Mouse (Mus musculus): ENCODE measurements around the gene Scarb2. TPM values are rescaled to one million over a fixed set of nuclear protein-coding genes. Genes with fewer than 3 reads are reported as not detected.

Scarb2 gene
- polyA plus RNA-seq, 1 experiment from 2014 or later: 17.6 TPM

DNA sequence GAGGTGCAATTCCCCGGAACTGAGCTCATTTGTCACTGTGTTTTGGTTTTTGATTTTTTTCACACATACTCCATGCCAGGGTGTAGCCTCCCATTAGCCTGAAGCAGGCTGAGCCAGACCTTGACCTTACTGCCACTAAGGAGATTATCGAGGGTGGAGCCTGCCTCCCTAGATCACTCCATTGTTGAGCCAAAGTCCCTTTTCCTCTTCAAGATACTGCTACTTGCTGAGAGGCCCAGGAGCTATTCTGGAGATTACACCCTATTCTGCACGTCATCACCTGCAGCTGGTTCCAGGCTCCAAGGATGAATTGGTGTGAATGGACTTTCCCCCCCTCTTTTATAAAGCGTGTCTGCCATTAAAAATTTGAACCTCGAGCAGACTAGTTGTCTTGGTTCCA lies 5.4 kb upstream of the Scarb2 start:
- Histone ChIP-seq H3K9me3 (ENCODE audit: control insufficient read depth, low read length) (no peaks in the 10 kb centered on the region), H3K36me3 (ENCODE audit: control insufficient read depth, insufficient read depth, low read length) (no peaks in the 10 kb centered on the region), H3K27ac (ENCODE audit: low read depth, low read length) (no peak overlapping the region), H3K4me1 (ENCODE audit: control insufficient read depth, insufficient read depth, low read length) (no peaks in the 10 kb centered on the region), H3K9ac (replicated peaks; ENCODE audit: low read depth, low read length) (no peak overlapping the region), H3K4me2 (ENCODE audit: low read depth, low read length) (no peak overlapping the region), H3K4me3 (ENCODE audit: low read depth, low read length) (no peak overlapping the region), H3K27me3 (ENCODE audit: control insufficient read depth, insufficient read depth, low read length) (no peaks in the 10 kb centered on the region)
- 94% methylated on average over 5 of the region's 5 CpGs for WGBS
- ATAC-seq (ENCODE audit: low read depth): no peak

- H3K36me3 ChIP-seq (ENCODE audit: control insufficient read depth, insufficient read depth, low read length): no peaks in the 10 kb centered on the region
- ATAC-seq (ENCODE audit: low read depth): no peak
Measured at GRCm38 (mm10) chr5:92511256-92511655, 4.6 kb upstream of the Scarb2 start.

DNA sequence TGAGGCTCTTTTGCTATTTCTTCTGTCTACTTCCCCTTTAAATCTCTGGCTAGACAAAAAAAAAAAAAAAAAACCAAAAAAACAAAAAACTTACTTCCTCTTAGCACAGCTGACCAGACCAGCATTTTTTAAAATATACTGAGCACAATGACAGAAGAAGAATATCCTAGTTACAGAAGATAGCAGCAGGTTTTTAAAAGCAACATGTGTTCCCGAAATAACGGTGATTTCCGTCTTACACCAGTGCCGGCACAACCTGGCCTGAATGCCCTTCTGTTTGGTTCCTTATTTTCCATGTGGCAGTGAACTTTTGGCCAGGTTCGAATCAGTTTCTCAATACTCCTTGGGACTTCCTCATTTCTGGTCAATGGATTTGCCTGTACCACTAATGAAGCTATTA lies 2.2 kb upstream of the Scarb2 start:
- H3K36me3 ChIP-seq (ENCODE audit: control insufficient read depth, insufficient read depth, low read length): no peaks in the 10 kb centered on the region
- ATAC-seq (ENCODE audit: low read depth): no peak
- H3K4me1 ChIP-seq (ENCODE audit: control insufficient read depth, insufficient read depth, low read length): peaks cover 3% of the 10 kb centered on the region; the same call in 1 of the 2 replicates
- no peaks in the 10 kb centered on the region for H3K27me3 ChIP-seq (ENCODE audit: control insufficient read depth, insufficient read depth, low read length)
- no peak overlapping the region for H3K27ac ChIP-seq (ENCODE audit: low read depth, low read length)
- 92% methylated on average over 5 of the region's 5 CpGs for WGBS
- no peak overlapping the region for H3K9ac ChIP-seq (replicated peaks; ENCODE audit: low read depth, low read length)
- no peak overlapping the region for H3K4me2 ChIP-seq (ENCODE audit: low read depth, low read length)
- H3K9me3 ChIP-seq (ENCODE audit: control insufficient read depth, low read length): no peaks in the 10 kb centered on the region
- no peak overlapping the region for H3K4me3 ChIP-seq (ENCODE audit: low read depth, low read length)

More at GRCm38 (mm10) chr5:92511256-92511655, 4.6 kb upstream of the Scarb2 start:
- Histone ChIP-seq H3K4me2 (ENCODE audit: low read depth, low read length) (no peak overlapping the region), H3K4me3 (ENCODE audit: low read depth, low read length) (no peak overlapping the region), H3K27ac (ENCODE audit: low read depth, low read length) (no peak overlapping the region), H3K4me1 (ENCODE audit: control insufficient read depth, insufficient read depth, low read length) (no peaks in the 10 kb centered on the region), H3K9ac (replicated peaks; ENCODE audit: low read depth, low read length) (no peak overlapping the region), H3K9me3 (ENCODE audit: control insufficient read depth, low read length) (no peaks in the 10 kb centered on the region), H3K27me3 (ENCODE audit: control insufficient read depth, insufficient read depth, low read length) (no peaks in the 10 kb centered on the region)

GRCm38 (mm10) chr5:92506301-92506729 lies 318 bp downstream of the Scarb2 start:
- Histone ChIP-seq H3K9me3 (ENCODE audit: control insufficient read depth, low read length) (no peaks in the 10 kb centered on the region), H3K36me3 (ENCODE audit: control insufficient read depth, insufficient read depth, low read length) (no peaks in the 10 kb centered on the region), H3K4me3 (ENCODE audit: low read depth, low read length) (peak overlapping the region; percentile 90), H3K4me2 (ENCODE audit: low read depth, low read length) (peak overlapping the region; percentile 62), H3K27me3 (ENCODE audit: control insufficient read depth, insufficient read depth, low read length) (no peaks in the 10 kb centered on the region), H3K27ac (ENCODE audit: low read depth, low read length) (peak overlapping the region; percentile 99), H3K4me1 (ENCODE audit: control insufficient read depth, insufficient read depth, low read length) (peaks cover 10% of the 10 kb centered on the region; the same call in 1 of the 2 replicates), H3K9ac (replicated peaks; ENCODE audit: low read depth, low read length) (no peak overlapping the region)
- no peak for ATAC-seq (ENCODE audit: low read depth)
- WGBS: 40% methylated on average over 4 of the region's 4 CpGs

DNA sequence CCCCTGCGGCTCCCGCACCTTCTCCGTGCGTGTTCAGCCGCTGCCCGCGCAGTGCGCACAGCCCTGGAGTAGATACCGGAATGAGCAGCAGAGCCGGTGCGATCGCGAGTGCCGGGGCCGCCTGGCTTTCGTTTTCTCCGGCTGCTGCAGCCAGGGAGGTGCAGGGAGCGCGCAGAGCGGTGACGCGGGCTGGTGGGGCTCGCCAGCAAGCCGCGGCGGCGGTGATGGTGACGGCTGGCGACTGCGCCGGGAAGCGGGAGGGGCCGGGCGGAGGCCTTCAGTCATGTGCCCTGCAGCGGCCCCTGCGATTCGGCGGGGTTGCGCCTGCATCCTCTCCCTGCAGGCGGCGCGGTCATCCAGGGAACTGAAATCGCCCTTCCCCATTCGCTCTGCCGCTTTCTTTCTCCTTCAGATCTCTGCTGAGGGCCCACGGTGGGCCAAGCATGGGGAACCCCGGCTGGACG lies 1.2 kb downstream of the Scarb2 start:
- WGBS: under 1% methylated on average over 28 of the region's 48 CpGs

GRCm38 (mm10) chr5:92504676-92505400 lies 1.8 kb downstream of the Scarb2 start:
- no peaks in the 10 kb centered on the region for H3K27me3 ChIP-seq (ENCODE audit: control insufficient read depth, insufficient read depth, low read length)
- under 1% methylated on average over 35 of the region's 35 CpGs for WGBS
- H3K4me2 ChIP-seq (ENCODE audit: low read depth, low read length): peak overlapping the region; percentile 62
- no peaks in the 10 kb centered on the region for H3K36me3 ChIP-seq (ENCODE audit: control insufficient read depth, insufficient read depth, low read length)
- H3K9ac ChIP-seq (replicated peaks; ENCODE audit: low read depth, low read length): peak overlapping the region; percentile 94
- H3K9me3 ChIP-seq (ENCODE audit: control insufficient read depth, low read length): no peaks in the 10 kb centered on the region
- peak overlapping the region; percentile 99 for H3K27ac ChIP-seq (ENCODE audit: low read depth, low read length)
- peak; percentile 84 for ATAC-seq (ENCODE audit: low read depth)
- H3K4me1 ChIP-seq (ENCODE audit: control insufficient read depth, insufficient read depth, low read length): peaks cover 10% of the 10 kb centered on the region; the same call in 1 of the 2 replicates
- peak overlapping the region; percentile 90 for H3K4me3 ChIP-seq (ENCODE audit: low read depth, low read length)

More for the DNA sequence above, 1.2 kb downstream of the Scarb2 start:
- no peaks in the 10 kb centered on the region for H3K9me3 ChIP-seq (ENCODE audit: control insufficient read depth, low read length)
- H3K4me2 ChIP-seq (ENCODE audit: low read depth, low read length): peak overlapping the region; percentile 62
- H3K27me3 ChIP-seq (ENCODE audit: control insufficient read depth, insufficient read depth, low read length): no peaks in the 10 kb centered on the region
- H3K4me3 ChIP-seq (ENCODE audit: low read depth, low read length): peak overlapping the region; percentile 90
- H3K9ac ChIP-seq (replicated peaks; ENCODE audit: low read depth, low read length): peak overlapping the region; percentile 94
- H3K4me1 ChIP-seq (ENCODE audit: control insufficient read depth, insufficient read depth, low read length): peaks cover 10% of the 10 kb centered on the region; the same call in 1 of the 2 replicates
- peak overlapping the region; percentile 99 for H3K27ac ChIP-seq (ENCODE audit: low read depth, low read length)
- peak; percentile 97 for ATAC-seq (ENCODE audit: low read depth)
- no peaks in the 10 kb centered on the region for H3K36me3 ChIP-seq (ENCODE audit: control insufficient read depth, insufficient read depth, low read length)

GRCm38 (mm10) chr5:92503856-92504618 lies 2.6 kb downstream of the Scarb2 start:
- Histone ChIP-seq H3K9ac (replicated peaks; ENCODE audit: low read depth, low read length) (peak overlapping the region; percentile 94), H3K9me3 (ENCODE audit: control insufficient read depth, low read length) (no peaks in the 10 kb centered on the region), H3K4me1 (ENCODE audit: control insufficient read depth, insufficient read depth, low read length) (peaks cover 14% of the 10 kb centered on the region; the same call in 1 of the 2 replicates), H3K27me3 (ENCODE audit: control insufficient read depth, insufficient read depth, low read length) (no peaks in the 10 kb centered on the region), H3K4me3 (ENCODE audit: low read depth, low read length) (peak overlapping the region; percentile 90), H3K36me3 (ENCODE audit: control insufficient read depth, insufficient read depth, low read length) (no peaks in the 10 kb centered on the region), H3K27ac (ENCODE audit: low read depth, low read length) (peak overlapping the region; percentile 99), H3K4me2 (ENCODE audit: low read depth, low read length) (peak overlapping the region; percentile 62)
- ATAC-seq (ENCODE audit: low read depth): no peak
- 25% methylated on average over 7 of the region's 7 CpGs for WGBS

GRCm38 (mm10) chr5:92503356-92503847 lies 3.2 kb downstream of the Scarb2 start:
- no peak overlapping the region for H3K27ac ChIP-seq (ENCODE audit: low read depth, low read length)
- no peaks in the 10 kb centered on the region for H3K36me3 ChIP-seq (ENCODE audit: control insufficient read depth, insufficient read depth, low read length)
- H3K9ac ChIP-seq (replicated peaks; ENCODE audit: low read depth, low read length): no peak overlapping the region; the same call in 1 of the 2 replicates
- H3K27me3 ChIP-seq (ENCODE audit: control insufficient read depth, insufficient read depth, low read length): no peaks in the 10 kb centered on the region
- 69% methylated on average over 9 of the region's 9 CpGs for WGBS
- peak overlapping the region; percentile 62 for H3K4me2 ChIP-seq (ENCODE audit: low read depth, low read length)
- no peak for ATAC-seq (ENCODE audit: low read depth)
- no peaks in the 10 kb centered on the region for H3K9me3 ChIP-seq (ENCODE audit: control insufficient read depth, low read length)
- H3K4me3 ChIP-seq (ENCODE audit: low read depth, low read length): peak overlapping the region; percentile 90
- H3K4me1 ChIP-seq (ENCODE audit: control insufficient read depth, insufficient read depth, low read length): peaks cover 20% of the 10 kb centered on the region; the same call in 1 of the 2 replicates
